Mouse (Mus musculus): ENCODE data around the gene Ap5s1. TPM values are rescaled to one million over a fixed set of nuclear protein-coding genes. Genes with fewer than 3 reads are reported as not detected.

The Ap5s1 gene
- polyA plus RNA-seq, 1 experiment from 2014 or later: 34.7 TPM

GRCm38 (mm10) chr2:131191005-131191390, 15.9 kb upstream of the Ap5s1 start:
- WGBS: 65% methylated on average over 7 of the region's 7 CpGs
- ATAC-seq: no peak
- no peak overlapping the region for H3K4me2 ChIP-seq (ENCODE audit: low read length)
- peaks cover 7% of the 10 kb centered on the region; the same call in 1 of the 2 replicates for H3K36me3 ChIP-seq (ENCODE audit: control insufficient read depth, insufficient read depth, low read length)
- H3K4me1 ChIP-seq (ENCODE audit: control insufficient read depth, insufficient read depth, low read length): peaks cover 19% of the 10 kb centered on the region
- no peak overlapping the region for H3K4me3 ChIP-seq (ENCODE audit: low read depth, low read length)
- H3K27me3 ChIP-seq (ENCODE audit: control insufficient read depth, insufficient read depth, low read depth, low read length): no peaks in the 10 kb centered on the region
- H3K9ac ChIP-seq (ENCODE audit: low read depth, low read length): no peak overlapping the region; the same call in 1 of the 2 replicates
- H3K9me3 ChIP-seq (replicated peaks; ENCODE audit: control insufficient read depth, low read length, poor library complexity, severe bottlenecking): no peaks in the 10 kb centered on the region
- H3K27ac ChIP-seq (ENCODE audit: low read length): no peak overlapping the region

GRCm38 (mm10) chr2:131196606-131197316, 10.1 kb upstream of the Ap5s1 start:
- no peak overlapping the region for H3K9ac ChIP-seq (ENCODE audit: low read depth, low read length)
- H3K4me3 ChIP-seq (ENCODE audit: low read depth, low read length): no peak overlapping the region
- H3K4me2 ChIP-seq (ENCODE audit: low read length): no peak overlapping the region
- no peaks in the 10 kb centered on the region for H3K9me3 ChIP-seq (replicated peaks; ENCODE audit: control insufficient read depth, low read length, poor library complexity, severe bottlenecking)
- WGBS: 95% methylated on average over 16 of the region's 16 CpGs
- no peak overlapping the region for H3K27ac ChIP-seq (ENCODE audit: low read length)
- ATAC-seq: no peak
- H3K4me1 ChIP-seq (ENCODE audit: control insufficient read depth, insufficient read depth, low read length): no peaks in the 10 kb centered on the region
- no peaks in the 10 kb centered on the region for H3K27me3 ChIP-seq (ENCODE audit: control insufficient read depth, insufficient read depth, low read depth, low read length)
- H3K36me3 ChIP-seq (ENCODE audit: control insufficient read depth, insufficient read depth, low read length): peaks cover 4% of the 10 kb centered on the region; the same call in 1 of the 2 replicates

- H3K27me3 ChIP-seq (ENCODE audit: control insufficient read depth, insufficient read depth, low read depth, low read length): no peaks in the 10 kb centered on the region
- no peak overlapping the region for H3K4me2 ChIP-seq (ENCODE audit: low read length)
- H3K4me1 ChIP-seq (ENCODE audit: control insufficient read depth, insufficient read depth, low read length): no peaks in the 10 kb centered on the region
- no peak overlapping the region for H3K27ac ChIP-seq (ENCODE audit: low read length)
- ATAC-seq: no peak
- WGBS: 88% methylated on average over 2 of the region's 2 CpGs
- no peaks in the 10 kb centered on the region for H3K36me3 ChIP-seq (ENCODE audit: control insufficient read depth, insufficient read depth, low read length)
- no peaks in the 10 kb centered on the region for H3K9me3 ChIP-seq (replicated peaks; ENCODE audit: control insufficient read depth, low read length, poor library complexity, severe bottlenecking)
- no peak overlapping the region for H3K9ac ChIP-seq (ENCODE audit: low read depth, low read length)
- no peak overlapping the region for H3K4me3 ChIP-seq (ENCODE audit: low read depth, low read length)
Measured at GRCm38 (mm10) chr2:131200710-131201109, 6.2 kb upstream of the Ap5s1 start.

DNA sequence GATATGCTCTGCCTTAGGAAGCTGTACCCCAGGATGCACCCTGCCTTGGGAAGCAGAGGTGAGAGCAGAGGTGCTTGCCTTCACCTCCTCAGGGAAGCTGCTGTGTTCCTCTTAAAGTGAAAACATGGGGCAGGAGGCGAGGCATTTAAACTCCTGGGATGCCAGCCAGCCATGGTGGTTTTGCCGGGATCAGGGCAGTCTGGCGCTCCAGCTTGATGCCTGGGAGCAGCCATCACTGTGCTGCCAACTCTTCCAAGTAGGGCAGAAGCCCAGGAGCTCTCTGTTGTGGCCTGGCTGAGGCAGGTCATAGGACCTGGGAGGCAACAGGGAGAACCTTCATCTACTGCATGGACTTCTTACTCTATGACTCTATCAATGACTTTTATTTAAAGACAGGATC, 5.6 kb upstream of the Ap5s1 start:
- no peak overlapping the region for H3K9ac ChIP-seq (ENCODE audit: low read depth, low read length)
- no peak overlapping the region for H3K27ac ChIP-seq (ENCODE audit: low read length)
- no peaks in the 10 kb centered on the region for H3K27me3 ChIP-seq (ENCODE audit: control insufficient read depth, insufficient read depth, low read depth, low read length)
- 95% methylated on average over 3 of the region's 3 CpGs for WGBS
- H3K4me1 ChIP-seq (ENCODE audit: control insufficient read depth, insufficient read depth, low read length): no peaks in the 10 kb centered on the region
- no peak for ATAC-seq
- H3K4me2 ChIP-seq (ENCODE audit: low read length): no peak overlapping the region
- no peaks in the 10 kb centered on the region for H3K9me3 ChIP-seq (replicated peaks; ENCODE audit: control insufficient read depth, low read length, poor library complexity, severe bottlenecking)
- no peaks in the 10 kb centered on the region for H3K36me3 ChIP-seq (ENCODE audit: control insufficient read depth, insufficient read depth, low read length)
- no peak overlapping the region for H3K4me3 ChIP-seq (ENCODE audit: low read depth, low read length)

DNA sequence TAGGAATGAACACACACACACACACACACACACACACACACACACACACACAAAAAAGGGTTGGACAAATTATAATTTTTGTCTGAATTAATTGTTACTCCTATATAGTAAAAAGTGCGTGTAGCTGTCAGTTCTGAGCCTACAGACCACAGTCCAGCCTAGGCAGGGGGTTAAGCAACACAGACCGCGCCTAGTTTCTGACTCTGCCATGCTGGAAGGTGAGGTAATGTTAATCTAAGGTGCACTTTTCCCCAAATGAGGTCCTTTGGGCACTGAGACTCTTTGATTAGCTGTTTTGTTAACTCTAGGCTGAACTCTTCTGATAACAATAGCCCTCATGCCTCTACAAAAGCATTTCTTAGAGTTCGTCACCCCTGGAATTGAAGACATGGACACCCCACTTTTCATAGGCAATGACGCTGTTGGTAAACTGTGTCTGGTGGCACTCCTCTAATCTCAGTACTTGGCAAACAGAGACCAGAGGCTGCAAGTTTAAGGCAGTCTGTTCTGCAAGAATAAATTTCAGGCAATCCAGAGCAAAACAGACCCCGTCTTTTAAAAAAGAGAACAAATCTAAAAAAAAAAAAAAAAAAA, 3.0 kb upstream of the Ap5s1 start:
- no peak overlapping the region for H3K9ac ChIP-seq (ENCODE audit: low read depth, low read length)
- no peak for ATAC-seq
- no peaks in the 10 kb centered on the region for H3K27me3 ChIP-seq (ENCODE audit: control insufficient read depth, insufficient read depth, low read depth, low read length)
- H3K4me2 ChIP-seq (ENCODE audit: low read length): no peak overlapping the region
- H3K9me3 ChIP-seq (replicated peaks; ENCODE audit: control insufficient read depth, low read length, poor library complexity, severe bottlenecking): no peaks in the 10 kb centered on the region
- H3K4me1 ChIP-seq (ENCODE audit: control insufficient read depth, insufficient read depth, low read length): no peaks in the 10 kb centered on the region
- WGBS: 92% methylated on average over 6 of the region's 6 CpGs
- no peak overlapping the region for H3K27ac ChIP-seq (ENCODE audit: low read length)
- H3K4me3 ChIP-seq (ENCODE audit: low read depth, low read length): no peak overlapping the region
- no peaks in the 10 kb centered on the region for H3K36me3 ChIP-seq (ENCODE audit: control insufficient read depth, insufficient read depth, low read length)

- Histone ChIP-seq H3K9me3 (replicated peaks; ENCODE audit: control insufficient read depth, low read length, poor library complexity, severe bottlenecking) (no peaks in the 10 kb centered on the region), H3K27ac (ENCODE audit: low read length) (no peak overlapping the region), H3K36me3 (ENCODE audit: control insufficient read depth, insufficient read depth, low read length) (no peaks in the 10 kb centered on the region), H3K4me1 (ENCODE audit: control insufficient read depth, insufficient read depth, low read length) (peaks cover 2% of the 10 kb centered on the region; the same call in 1 of the 2 replicates), H3K4me2 (ENCODE audit: low read length) (no peak overlapping the region), H3K27me3 (ENCODE audit: control insufficient read depth, insufficient read depth, low read depth, low read length) (no peaks in the 10 kb centered on the region), H3K4me3 (ENCODE audit: low read depth, low read length) (no peak overlapping the region), H3K9ac (ENCODE audit: low read depth, low read length) (no peak overlapping the region)
- WGBS: 61% methylated on average over 7 of the region's 7 CpGs
- no peak for ATAC-seq
Measured at GRCm38 (mm10) chr2:131204410-131204981, 2.4 kb upstream of the Ap5s1 start.

DNA sequence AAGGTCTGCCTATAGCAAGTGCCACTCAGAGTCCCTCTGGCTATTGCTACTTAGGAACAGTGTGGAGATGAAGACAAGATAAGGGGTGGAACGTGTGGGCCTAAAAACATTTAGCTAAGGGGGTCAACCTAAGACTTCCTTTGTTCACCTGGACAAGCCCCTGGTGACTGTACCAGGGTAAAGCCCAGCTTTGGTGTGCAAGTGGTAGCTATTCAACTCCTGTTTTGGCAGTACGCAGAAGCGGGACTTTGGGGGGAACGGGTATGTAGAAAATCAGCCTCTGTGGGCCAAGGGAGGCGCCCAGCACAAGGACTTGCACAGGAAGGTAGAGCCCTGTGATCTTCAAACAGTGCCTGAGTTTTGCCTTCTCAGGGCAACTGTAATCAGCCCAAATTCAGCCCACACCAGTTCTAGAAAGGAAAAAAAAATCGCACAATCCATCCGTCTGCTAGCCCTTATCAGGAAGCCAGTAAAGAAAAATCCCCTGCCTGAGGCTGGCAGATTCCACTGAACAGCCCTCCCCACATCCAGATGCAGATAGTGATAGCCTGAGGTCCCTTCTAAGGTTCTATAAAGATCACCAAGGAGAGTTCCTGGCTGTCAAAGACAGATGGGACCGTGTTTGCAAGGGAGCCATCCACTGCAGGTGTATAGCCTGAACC, 1.2 kb upstream of the Ap5s1 start:
- H3K27ac ChIP-seq (ENCODE audit: low read length): no peak overlapping the region
- no peak overlapping the region for H3K4me3 ChIP-seq (ENCODE audit: low read depth, low read length)
- no peak overlapping the region for H3K9ac ChIP-seq (ENCODE audit: low read depth, low read length)
- no peaks in the 10 kb centered on the region for H3K36me3 ChIP-seq (ENCODE audit: control insufficient read depth, insufficient read depth, low read length)
- peaks cover 5% of the 10 kb centered on the region; the same call in 1 of the 2 replicates for H3K4me1 ChIP-seq (ENCODE audit: control insufficient read depth, insufficient read depth, low read length)
- 89% methylated on average over 8 of the region's 8 CpGs for WGBS
- no peak overlapping the region for H3K4me2 ChIP-seq (ENCODE audit: low read length)
- H3K27me3 ChIP-seq (ENCODE audit: control insufficient read depth, insufficient read depth, low read depth, low read length): no peaks in the 10 kb centered on the region
- no peak for ATAC-seq
- no peaks in the 10 kb centered on the region for H3K9me3 ChIP-seq (replicated peaks; ENCODE audit: control insufficient read depth, low read length, poor library complexity, severe bottlenecking)

DNA sequence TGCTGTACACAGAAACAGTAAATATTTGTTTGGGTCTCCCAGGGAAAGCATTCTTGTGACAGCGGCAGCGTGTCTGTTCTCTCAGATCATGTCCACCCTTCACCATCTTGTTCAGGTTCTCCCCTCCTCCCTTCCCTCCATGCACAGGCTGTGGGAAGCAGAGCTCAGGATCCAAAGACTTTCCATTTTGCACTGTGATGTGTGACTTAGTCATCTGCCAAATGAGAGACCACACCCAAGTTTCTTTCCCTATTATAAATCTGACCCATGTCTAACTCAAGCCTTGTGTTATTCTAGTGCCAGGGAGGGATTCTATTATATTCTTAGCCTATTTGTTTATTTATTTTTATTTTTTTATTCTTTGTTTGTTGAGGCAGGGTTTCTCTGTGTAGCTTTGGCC, 1.5 kb downstream of the Ap5s1 start:
- peaks cover 14% of the 10 kb centered on the region for H3K4me1 ChIP-seq (ENCODE audit: control insufficient read depth, insufficient read depth, low read length)
- no peak overlapping the region for H3K27ac ChIP-seq (ENCODE audit: low read length)
- ATAC-seq: no peak
- H3K36me3 ChIP-seq (ENCODE audit: control insufficient read depth, insufficient read depth, low read length): no peaks in the 10 kb centered on the region
- H3K9me3 ChIP-seq (replicated peaks; ENCODE audit: control insufficient read depth, low read length, poor library complexity, severe bottlenecking): no peaks in the 10 kb centered on the region
- 97% methylated on average over 2 of the region's 2 CpGs for WGBS
- no peak overlapping the region for H3K4me3 ChIP-seq (ENCODE audit: low read depth, low read length)
- no peak overlapping the region for H3K9ac ChIP-seq (ENCODE audit: low read depth, low read length)
- no peaks in the 10 kb centered on the region for H3K27me3 ChIP-seq (ENCODE audit: control insufficient read depth, insufficient read depth, low read depth, low read length)
- H3K4me2 ChIP-seq (ENCODE audit: low read length): no peak overlapping the region

Data from midbrain, embryonic 16.5 days (tissue).